Mouse (Mus musculus) spleen, postnatal 36 days (tissue): ENCODE measurements around the gene Gm49383.
"Not testable (repeated sequence)": the region's sequence is repeated elsewhere in the genome, so short reads cannot be mapped to it uniquely, and the experiment has no call there.

Source experiments
- DNase-seq, 2 experiments: peaks; one replicate each; pipeline ENCODE4 v3.0.0; 2022; ENCODE audit warnings: low spot score in 2 of 2, mixed read lengths in 1 of 2

Gm49383 gene

DNA sequence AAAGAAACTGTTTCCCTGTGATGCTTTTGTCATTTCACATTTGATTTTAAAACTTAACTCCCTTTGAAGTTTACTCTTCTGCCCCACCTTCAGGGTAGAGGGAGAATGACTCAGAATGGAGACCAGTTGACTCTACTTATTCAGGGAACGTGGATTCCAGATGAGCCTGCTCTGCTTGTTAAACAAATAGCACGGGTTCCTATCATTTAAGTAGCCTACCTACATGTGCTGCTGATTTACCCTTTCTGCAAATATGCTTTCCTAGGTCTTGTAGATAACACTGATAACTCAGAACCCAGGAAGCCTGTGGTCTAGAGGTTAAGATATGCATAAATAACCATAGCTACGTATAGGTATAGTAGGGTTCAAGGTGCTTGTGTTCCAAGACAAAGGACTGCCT, 32.0 kb downstream of the Gm49383 start:
- no peak for DNase-seq

DNA sequence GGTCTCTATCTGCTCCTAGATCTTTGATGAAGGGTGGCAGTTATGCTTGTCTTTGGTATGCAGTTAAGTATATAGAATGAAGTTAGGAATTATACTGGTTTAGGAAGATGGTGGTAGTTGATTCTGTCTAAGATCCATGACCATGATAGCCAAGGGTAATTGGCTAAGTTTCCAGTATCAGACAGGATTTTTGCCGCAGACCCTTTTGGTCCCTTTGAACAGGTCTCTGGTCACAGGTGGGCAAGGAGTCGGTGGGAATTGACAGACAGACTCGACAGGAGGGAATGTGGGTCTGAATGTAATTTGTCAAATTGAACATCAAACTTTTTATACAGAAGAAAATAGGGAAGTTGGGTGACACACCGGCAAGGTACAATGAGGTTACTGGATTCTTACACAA, 33.3 kb downstream of the Gm49383 start:
- not testable (repeated sequence) for DNase-seq

DNA sequence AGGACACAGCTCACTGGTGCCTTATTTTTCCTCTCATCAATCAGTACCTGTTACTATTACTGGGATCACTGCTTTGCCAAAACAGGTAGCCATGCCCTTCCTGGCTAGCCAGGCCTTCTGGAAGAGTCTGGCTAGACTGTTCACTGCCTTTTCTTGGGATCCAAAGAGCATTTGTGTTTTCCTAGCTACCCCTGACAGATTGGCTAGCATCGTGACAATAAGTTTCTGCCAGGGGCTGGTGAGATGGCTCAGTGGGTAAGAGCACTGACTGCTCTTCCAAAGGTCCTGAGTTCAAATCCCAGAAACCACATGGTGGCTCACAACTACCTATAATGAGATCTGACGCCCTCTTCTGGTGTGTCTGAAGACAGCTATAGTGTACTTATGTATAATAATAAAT, 36.2 kb downstream of the Gm49383 start:
- DNase-seq = not testable (repeated sequence)

DNA sequence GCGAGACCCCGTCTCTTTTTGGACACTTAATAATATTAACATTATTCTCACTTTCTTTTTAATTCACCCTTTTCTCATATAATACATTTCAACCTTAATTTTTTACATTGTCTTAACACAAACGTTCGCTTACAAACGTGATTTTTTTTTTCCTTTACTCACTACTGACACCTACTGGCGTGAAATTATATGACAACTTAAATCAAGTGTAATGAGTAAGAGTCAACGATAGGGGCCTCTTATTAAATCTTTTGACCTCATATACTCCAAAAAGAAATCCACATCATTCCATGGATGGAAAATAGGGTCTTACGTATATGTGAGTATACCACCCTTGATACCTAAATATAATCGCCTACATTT, 37.3 kb downstream of the Gm49383 start:
- DNase-seq = peak in 1 of 2 experiments; percentile 41

DNA sequence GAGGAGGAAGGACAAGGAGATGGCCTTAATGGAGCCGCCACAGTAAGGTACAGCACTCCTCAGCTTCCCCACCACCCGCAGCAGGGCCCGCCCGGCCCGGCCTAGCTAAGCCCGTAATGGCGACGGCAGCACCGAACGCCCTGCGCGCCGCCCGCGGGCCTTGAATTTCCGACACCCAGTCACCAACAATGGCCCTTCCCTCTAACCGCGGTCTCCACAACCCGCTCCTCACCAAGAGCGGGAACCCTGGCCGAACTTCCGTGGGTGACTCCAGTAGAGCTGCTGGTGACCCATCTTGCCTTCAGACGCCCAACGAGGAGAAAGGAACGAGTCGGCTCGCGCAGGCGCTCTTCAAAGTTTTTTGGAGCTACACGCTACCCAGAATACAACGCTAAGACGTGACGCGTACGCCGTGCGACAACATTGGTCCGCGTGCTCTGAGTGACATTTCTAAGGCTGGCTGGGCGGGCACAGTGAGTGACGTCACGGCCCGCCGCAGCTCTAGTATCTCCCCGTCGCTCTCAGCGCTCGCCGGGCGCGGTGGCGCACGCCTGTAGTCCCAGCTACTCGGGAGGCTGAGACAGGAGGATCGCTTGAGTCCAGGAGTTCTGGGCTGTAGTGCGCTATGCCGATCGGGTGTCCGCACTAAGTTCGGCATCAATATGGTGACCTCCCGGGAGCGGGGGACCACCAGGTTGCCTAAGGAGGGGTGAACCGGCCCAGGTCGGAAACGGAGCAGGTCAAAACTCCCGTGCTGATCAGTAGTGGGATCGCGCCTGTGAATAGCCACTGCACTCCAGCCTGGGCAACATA, 37.9 kb downstream of the Gm49383 start, which contains the start of gene Rps29:
TSS of gene Rps29 (minus strand) at position 422 of the 813 bp plus-strand sequence.
- DNase-seq = peak; percentile 97 to 98

DNA sequence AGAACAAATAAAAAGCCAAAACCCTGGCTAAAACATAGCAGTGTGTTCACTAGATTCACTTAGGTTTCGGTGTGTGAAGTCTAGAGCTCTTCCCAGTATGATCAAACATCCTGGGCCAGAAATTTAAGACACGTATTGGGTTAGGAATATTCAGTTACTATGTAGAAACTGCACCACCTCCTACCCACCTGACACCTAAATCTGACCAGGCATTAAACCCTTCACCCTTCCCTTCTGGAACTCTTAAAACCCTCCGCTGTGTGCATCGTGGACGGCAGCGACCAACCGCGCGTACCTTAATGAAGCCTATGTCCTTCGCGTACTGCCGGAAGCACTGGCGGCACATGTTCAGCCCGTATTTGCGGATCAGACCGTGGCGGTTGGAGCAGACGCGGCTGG, 38.5 kb downstream of the Gm49383 start:
- no peak for DNase-seq

DNA sequence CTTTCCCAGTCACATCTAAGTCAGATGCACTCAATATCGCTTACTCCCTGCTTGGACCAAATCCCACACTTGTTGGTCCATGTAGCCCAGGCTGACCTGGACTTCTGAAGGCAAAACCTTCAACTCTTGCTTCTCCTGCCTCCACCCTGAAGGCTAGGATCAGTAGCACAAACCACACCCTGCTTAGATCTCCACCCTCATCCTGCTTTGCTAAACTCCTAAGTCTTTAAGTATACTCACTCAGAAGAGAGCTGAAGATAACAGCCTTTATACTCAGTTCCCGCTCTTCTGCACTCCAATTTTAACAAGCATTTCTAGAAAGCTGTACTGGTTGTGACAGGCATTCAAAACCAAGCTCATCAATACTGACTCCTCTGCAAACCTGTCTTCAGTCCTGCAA, 39.8 kb downstream of the Gm49383 start:
- DNase-seq = no peak

DNA sequence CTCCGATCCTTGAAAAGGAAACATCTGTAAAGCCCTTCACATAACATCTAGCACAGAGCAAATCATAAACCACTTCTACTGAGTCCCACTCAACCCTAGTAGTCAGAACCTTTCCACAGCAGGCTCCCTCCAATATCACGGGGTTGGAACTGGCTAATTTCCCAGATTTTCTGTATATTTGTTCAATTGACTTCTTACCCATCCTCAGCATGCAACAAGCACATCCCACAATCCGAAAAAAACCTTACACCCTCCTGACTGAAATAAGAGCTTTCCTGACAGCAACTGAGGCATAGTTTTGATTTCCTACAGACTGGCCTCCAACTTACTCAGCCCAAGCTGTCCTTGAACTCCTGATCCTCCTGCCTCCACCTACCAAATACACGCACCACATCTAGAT, 40.5 kb downstream of the Gm49383 start:
- no peak for DNase-seq

DNA sequence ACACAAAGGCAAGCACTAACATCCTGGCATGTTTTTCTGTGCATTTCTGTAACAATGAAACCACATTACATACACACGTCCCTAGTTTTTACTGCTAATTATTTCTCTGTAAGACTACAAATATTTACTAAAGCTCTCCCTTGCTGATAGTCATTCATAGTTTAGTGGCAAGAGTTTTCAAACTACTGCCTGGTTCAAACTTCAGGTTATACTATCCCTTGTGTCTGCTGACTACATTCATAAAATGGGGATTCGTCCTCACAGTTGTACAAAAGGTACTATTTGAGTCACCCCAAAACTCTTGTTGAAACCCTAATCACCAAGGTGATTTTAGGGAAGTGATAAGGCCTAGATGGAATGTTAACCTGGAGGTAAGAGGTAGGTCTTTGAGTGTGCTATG, 41.0 kb downstream of the Gm49383 start:
- no peak for DNase-seq

DNA sequence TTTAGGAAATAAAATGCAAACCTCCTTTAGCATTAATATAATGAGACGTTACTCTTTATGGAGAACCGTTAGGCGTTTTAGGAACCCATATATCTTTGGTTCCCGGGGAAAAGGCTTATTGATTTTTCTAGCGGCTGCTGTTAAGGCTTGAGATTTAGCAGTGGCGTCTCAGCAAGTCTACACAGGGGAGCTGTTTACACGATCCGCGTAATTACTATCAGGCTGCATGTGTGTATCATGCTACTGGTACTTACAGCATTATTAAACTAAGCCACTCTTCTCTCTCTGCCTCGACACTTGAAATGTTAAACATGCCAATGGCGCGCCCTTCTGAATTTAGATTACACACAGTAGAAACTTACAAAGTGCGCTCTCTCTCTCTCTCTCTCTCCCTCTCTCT, 46.9 kb downstream of the Gm49383 start:
- DNase-seq = no peak

DNA sequence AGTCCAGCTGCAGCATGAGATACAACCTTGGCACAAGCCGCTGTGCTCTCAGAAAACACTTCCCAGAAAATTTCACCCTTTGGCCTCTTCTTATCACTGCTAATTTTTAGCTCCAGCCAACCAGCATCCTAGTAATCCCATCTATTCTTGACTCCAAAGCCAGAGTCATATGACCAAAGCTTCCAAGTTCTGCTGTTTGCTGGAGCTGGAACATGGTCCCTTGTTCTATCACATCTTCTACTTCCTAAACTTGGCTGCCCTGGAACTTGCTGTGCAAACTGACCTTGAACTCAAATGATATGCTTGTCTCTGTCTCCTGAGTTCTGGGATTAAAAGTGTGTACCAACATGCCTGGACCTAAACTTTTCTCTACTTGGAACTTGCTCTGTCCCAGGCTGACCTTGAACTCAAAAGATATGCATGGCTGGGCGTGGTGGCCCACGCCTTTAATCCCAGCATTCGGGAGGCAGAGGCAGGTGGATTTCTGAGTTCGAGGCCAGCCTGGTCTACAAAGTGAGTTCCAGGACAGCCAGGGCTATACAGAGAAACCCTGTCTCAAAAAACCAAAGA, 49.7 kb downstream of the Gm49383 start:
- no peak for DNase-seq

DNA sequence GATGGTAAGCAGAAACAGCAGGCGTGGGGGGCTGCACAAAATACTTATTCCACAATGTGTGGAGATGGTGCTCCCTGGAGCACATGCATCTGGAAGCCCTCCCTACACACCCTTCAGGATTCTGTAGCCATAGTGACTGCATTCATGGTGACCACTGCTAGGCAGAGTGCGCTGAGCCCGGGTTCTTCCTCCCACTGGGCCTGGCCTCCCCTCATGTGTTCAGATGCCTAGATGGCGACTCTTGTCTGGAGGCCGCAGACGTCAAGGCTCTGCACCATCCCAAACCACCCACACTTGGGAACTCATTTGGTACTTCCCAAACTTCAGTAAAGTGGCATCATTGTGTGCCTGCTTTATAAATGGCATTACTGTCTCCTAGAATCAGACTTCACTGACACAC, 53.4 kb downstream of the Gm49383 start:
- DNase-seq = no peak

DNA sequence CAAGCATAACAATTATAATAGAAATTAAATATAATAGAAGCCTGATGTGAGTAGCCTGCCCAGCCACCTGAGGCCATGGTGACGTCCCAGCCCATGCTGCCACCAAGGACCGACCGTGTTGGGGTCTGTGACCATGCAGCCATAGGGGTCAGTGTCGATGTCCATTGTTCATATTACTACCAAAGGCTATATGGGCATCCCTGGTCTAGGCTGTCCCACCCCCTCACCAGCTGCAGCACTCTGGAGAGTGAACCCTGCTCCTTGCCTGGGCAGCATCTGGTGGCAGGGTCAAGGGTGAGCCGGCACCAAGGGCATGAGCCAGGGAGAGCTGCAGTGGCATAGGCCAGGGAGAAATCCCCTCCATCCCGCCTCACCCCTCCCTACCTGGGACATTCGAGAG, 57.1 kb downstream of the Gm49383 start:
- no peak for DNase-seq

DNA sequence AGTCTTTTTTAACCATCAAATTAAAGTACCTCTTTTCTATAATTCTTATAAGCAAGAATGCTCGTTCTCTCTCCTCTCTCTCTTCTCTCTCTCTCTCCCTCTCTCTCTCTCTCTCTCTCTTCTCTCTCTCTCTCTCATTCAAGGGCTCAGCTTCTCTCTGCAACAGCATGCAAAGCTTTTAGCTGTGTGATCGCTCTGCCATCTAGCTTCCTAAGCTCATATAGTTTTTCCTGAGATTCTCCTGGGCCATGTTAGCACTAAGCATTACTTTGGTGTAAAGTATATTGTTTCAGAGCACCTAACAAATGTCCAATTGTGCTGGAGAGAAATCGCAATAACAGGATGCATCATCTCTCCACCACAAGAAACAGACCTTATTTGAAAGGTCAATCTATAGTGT, 57.7 kb downstream of the Gm49383 start:
- no peak for DNase-seq
